Mouse (Mus musculus): Measurements from ENCODE around the gene Lysmd3.

- no peak for TF ChIP-seq CTCF (IDR thresholded peaks at IDR 0.05)
- no peak for TF ChIP-seq EP300 (IDR thresholded peaks at IDR 0.05)
Observed at GRCm38 (mm10) chr13:81642491-81643149, 14.8 kb upstream of the Lysmd3 start.
